ENCODE assay signal across 9 mouse cellular contexts in the genomic region with DNA sequence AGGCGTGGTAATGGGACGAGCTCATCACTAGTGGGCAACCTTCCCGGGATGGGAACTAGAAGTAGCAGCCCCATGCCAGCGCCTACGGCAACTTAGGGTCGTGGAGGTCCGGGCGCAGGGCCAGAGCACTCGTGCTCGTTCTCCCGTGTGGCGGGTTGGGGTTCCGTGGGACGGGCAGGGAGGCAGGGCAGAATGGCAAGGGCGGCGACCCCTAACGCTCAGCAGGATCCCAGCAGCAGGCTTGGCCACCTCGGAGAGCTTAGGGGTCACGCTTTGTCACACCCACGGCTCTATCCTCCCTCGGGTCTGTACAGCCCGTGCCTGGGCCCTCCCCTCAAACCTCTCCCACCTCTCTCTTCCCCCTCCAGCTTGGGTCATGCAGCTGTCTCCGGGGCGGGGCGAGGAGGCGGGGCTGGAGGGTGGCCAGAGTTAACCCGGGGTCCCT. TPM values are rescaled to one million over a fixed set of nuclear protein-coding genes. Genes with fewer than 3 reads are reported as not detected.
A peak's percentile ranks its signal among the peaks of the same experiment; 100 is the strongest.
DNase-seq lines count a peak whose midpoint lies in the region; ATAC-seq and TF ChIP-seq lines count a peak whose summit lies in the region.
"Had no signal": no experiment of that assay in that cellular context is flagged by ENCODE, and none has a peak within 500 bp of the region (broad histone marks: within the 10 kb centered on the region; RNA-seq: fewer than 3 reads in every experiment).

No protein-coding gene starts in this region.

- no peak for DNase-seq in kidney, postnatal 25 days
- DNase-seq in WW6 (ENCODE audit: low read depth, low spot score), result peak; percentile 24
- no peak for DNase-seq in limb, embryonic 14.5 days (ENCODE audit: low spot score)
- DNase-seq in left cerebral cortex, adult 9 months (ENCODE audit: low spot score in 2 of 2), result no peak
- no peak for DNase-seq in layer of hippocampus, adult 9-10 months (ENCODE audit: low spot score)

- no peaks in the 10 kb centered on the region for H3K27me3 ChIP-seq in kidney, embryonic 15.5 days
- no peaks in the 10 kb centered on the region for H3K27me3 ChIP-seq in limb, embryonic 14.5 days (ENCODE audit: control insufficient read depth, insufficient read depth, low read length)
- no peaks in the 10 kb centered on the region for H3K27me3 ChIP-seq in stomach, embryonic 15.5 days (replicated peaks)

- H3K36me3 ChIP-seq in kidney, embryonic 15.5 days, result no peaks in the 10 kb centered on the region
- H3K36me3 ChIP-seq in limb, embryonic 14.5 days (ENCODE audit: control insufficient read depth, insufficient read depth, low read length), result no peaks in the 10 kb centered on the region
- no peaks in the 10 kb centered on the region for H3K36me3 ChIP-seq in stomach, embryonic 15.5 days

- peak overlapping the region; percentile 24 for H3K4me3 ChIP-seq in kidney, embryonic 15.5 days (replicated peaks)
- 0 out of 2 replicates have a peak overlapping the region, but pooled peaks have one; percentile 14 for H3K4me3 ChIP-seq in limb, embryonic 14.5 days (replicated peaks; ENCODE audit: low read length)
- no peak overlapping the region for H3K4me3 ChIP-seq in stomach, embryonic 15.5 days (replicated peaks)

- no peak overlapping the region for H3K27ac ChIP-seq in kidney, embryonic 15.5 days
- no peak overlapping the region for H3K27ac ChIP-seq in limb, embryonic 14.5 days (replicated peaks; ENCODE audit: low read depth, low read length)
- H3K27ac ChIP-seq in stomach, embryonic 15.5 days, result no peak overlapping the region

- H3K4me2 ChIP-seq in kidney, embryonic 15.5 days, result peak overlapping the region; percentile 51
- peak overlapping the region; percentile 38 for H3K4me2 ChIP-seq in limb, embryonic 14.5 days (replicated peaks; ENCODE audit: low read depth, low read length, severe bottlenecking)
- H3K4me2 ChIP-seq in stomach, embryonic 15.5 days, result peak overlapping the region; percentile 41

- WGBS in kidney, embryonic 15.5 days, result 27% methylated on average over 27 of the region's 27 CpGs
- WGBS in limb, embryonic 14.5 days, result 36% methylated on average over 21 of the region's 27 CpGs
- 27% methylated on average over 27 of the region's 27 CpGs for WGBS in stomach, embryonic 15.5 days

- peak; percentile 78 for ATAC-seq in kidney, embryonic 15.5 days (replicated peaks; ENCODE audit: low FRiP score)
- peak; percentile 65 for ATAC-seq in granulocyte monocyte progenitor cell, adult 5-6 weeks (replicated peaks; ENCODE audit: poor library complexity, severe bottlenecking)
- no peak; the same call in 1 of the 2 replicates for ATAC-seq in limb, embryonic 14.5 days (ENCODE audit: low FRiP score, low read depth)
- ATAC-seq in stomach, embryonic 15.5 days (ENCODE audit: insufficient read depth, low FRiP score, low read depth), result peak; percentile 58

- no peaks in the 10 kb centered on the region for H3K4me1 ChIP-seq in kidney, embryonic 15.5 days
- no peaks in the 10 kb centered on the region for H3K4me1 ChIP-seq in limb, embryonic 14.5 days (ENCODE audit: control insufficient read depth, insufficient read depth, low read length)
- H3K4me1 ChIP-seq in stomach, embryonic 15.5 days, result no peaks in the 10 kb centered on the region

- no peak overlapping the region for H3K9ac ChIP-seq in kidney, embryonic 15.5 days
- no peak overlapping the region for H3K9ac ChIP-seq in limb, embryonic 14.5 days (ENCODE audit: low read depth, low read length, severe bottlenecking)
- H3K9ac ChIP-seq in stomach, embryonic 15.5 days, result no peak overlapping the region

- 0 out of 2 replicates have a peak, but pooled peaks cover 3% of the 10 kb centered on the region for H3K9me3 ChIP-seq in kidney, embryonic 15.5 days (replicated peaks)
- H3K9me3 ChIP-seq in limb, embryonic 14.5 days (ENCODE audit: control insufficient read depth, low read length), result peaks cover 9% of the 10 kb centered on the region; the same call in 1 of the 2 replicates
- no peaks in the 10 kb centered on the region for H3K9me3 ChIP-seq in stomach, embryonic 15.5 days

- no peak for TF ChIP-seq POLR2A in limb, embryonic 14.5 days (IDR thresholded peaks at IDR 0.05; ENCODE audit: borderline replicate concordance, extremely low read depth, insufficient read depth, insufficient read length)

RNA-seq across cellular contexts. Expression of gene Zfp369, which starts 32.7 kb away (rescaled TPM):
- 10.4 and 11.0 TPM in 2 replicates for polyA plus RNA-seq in kidney, embryonic 15.5 days (2015; fragmentation: Nextera tagmentation; extraction: Ambion mirVana)
- 34.1 and 67.7 TPM in 2 replicates for total RNA-seq in granulocyte monocyte progenitor cell, adult 5-6 weeks (2014; fragmentation: Nextera tagmentation)
- total RNA-seq in granulocyte monocyte progenitor cell, adult 5-6 weeks (2017), result 38.7 and 47.5 TPM in 2 replicates
- polyA plus RNA-seq in limb, embryonic 14.5 days (2012; rRNA removed), result 41.3 and 57.5 TPM in 2 replicates
- 18.4 and 22.9 TPM in 2 replicates for polyA plus RNA-seq in limb, embryonic 14.5 days (2014; fragmentation: Nextera tagmentation; extraction: Ambion mirVana)
- polyA plus RNA-seq in stomach, embryonic 15.5 days (2015; fragmentation: Nextera tagmentation; extraction: Ambion mirVana), result 9.0 and 11.2 TPM in 2 replicates

RNA-seq across cellular contexts. Expression of gene Gm10775, which starts 52.0 kb away (rescaled TPM):
- polyA plus RNA-seq in kidney, embryonic 15.5 days (2015; fragmentation: Nextera tagmentation; extraction: Ambion mirVana), result not detected in 2 replicates
- total RNA-seq in granulocyte monocyte progenitor cell, adult 5-6 weeks (2014; fragmentation: Nextera tagmentation), result not detected in 2 replicates
- not detected in 2 replicates for total RNA-seq in granulocyte monocyte progenitor cell, adult 5-6 weeks (2017)
- polyA plus RNA-seq in limb, embryonic 14.5 days (2012; rRNA removed), result 0.14 TPM in 1 of 2 replicates, not detected in the other
- not detected in 2 replicates for polyA plus RNA-seq in limb, embryonic 14.5 days (2014; fragmentation: Nextera tagmentation; extraction: Ambion mirVana)
- polyA plus RNA-seq in stomach, embryonic 15.5 days (2015; fragmentation: Nextera tagmentation; extraction: Ambion mirVana), result not detected in 2 replicates
- polyA plus RNA-seq: large intestine, adult 2 months had no signal
